Mouse (Mus musculus) kidney, postnatal 25 days (tissue): Measurements from ENCODE around the gene Ptbp1.

Source experiments
- DNase-seq, 2 experiments: peaks; one replicate each; pipeline ENCODE4 v3.0.0; 2021; ENCODE audit warnings: mixed read lengths in 2 of 2

Gene Ptbp1

DNA sequence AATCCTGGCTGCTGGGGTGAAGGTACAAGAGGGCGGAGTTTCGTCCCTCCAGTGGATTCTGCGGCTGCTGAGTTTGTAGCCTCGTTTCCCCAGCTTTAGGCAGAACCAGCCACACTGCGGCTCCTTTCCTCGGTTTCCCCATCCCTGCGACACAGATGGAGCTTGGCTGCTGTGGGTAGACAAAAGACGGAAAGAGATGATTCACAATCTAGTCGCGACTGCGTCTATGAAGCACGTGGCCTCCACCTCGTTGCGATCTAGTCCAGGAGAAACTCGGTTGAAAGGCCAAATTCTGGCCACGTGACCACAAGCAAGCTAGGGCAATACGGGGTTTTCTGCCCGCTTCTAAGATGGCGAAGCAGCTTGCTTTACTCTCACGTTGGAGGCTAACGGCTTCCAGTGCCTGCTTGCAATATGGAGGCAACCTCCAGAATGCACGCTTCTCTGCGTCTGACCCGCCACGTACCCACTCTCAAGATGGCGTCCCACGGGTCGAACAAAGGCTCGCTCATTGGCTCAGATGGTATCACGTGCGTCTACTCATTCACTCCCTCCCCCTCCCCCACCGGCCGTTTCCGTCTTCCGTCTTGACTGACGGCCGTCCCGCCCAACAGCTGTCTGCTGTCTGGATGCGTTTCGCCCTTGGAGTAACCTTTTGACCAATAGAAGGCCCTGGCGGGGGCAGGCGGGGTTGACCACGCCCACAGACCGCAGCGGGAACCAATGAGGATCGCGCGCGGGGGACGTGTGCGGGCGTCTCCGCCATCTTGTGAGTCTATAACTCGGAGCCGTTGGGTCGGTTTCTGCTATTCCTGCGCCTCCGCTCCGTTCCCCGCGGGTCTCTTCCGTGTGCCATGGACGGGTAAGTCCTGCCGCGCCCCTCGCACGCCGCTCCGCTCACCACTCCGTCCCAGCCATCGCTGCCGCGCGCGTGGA is at the start of gene Ptbp1:
Ptbp1 (plus strand) TSS at position 568 of the 936 bp plus-strand sequence.
- DNase-seq, result peak; percentile 100

DNA sequence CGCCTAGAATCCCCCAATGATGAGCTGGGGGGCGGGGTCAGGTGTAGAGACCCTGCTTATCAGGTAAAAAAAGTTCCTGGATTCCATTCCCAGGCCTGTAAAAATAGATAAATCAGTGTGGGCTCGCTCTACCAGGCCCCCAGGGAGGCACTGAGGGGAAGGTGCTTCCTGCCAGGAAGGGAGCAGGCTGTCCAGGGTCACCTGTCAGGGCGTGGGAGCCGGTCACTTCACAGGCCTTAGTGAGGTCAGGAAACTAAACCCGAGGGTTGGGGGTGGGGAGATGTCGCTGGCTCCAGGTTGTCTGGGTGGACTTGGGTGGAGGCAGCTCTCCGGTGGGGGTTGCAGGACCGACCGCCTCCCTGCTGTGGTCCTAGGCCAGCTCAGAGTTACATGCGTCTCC is 48.6 kb upstream of the Ptbp1 start:
- DNase-seq, result peak; percentile 75 to 91

DNA sequence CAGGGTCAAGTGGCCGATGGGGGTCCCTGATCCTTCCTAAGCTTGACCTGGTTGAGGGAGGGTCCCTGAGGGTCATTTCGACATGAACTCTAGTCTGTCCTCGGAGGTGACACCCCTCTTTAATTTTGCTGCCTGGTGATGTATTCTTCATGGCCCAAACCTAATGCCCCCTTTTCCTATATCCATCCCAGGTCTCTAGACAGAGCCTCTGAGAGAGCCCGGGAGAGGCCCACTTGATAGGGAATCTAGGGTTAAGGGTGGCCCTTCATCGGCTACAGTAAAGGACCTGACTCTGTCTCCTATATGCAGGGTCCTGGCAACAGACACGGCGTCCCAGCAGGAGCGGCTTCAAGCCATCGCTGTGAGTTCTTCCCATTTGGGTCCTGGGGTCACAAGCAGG is 47.9 kb upstream of the Ptbp1 start:
- DNase-seq, result no peak

- peak; percentile 63 to 75 for DNase-seq
Observed at GRCm38 (mm10) chr10:79806972-79807371, 47.3 kb upstream of the Ptbp1 start.

DNA sequence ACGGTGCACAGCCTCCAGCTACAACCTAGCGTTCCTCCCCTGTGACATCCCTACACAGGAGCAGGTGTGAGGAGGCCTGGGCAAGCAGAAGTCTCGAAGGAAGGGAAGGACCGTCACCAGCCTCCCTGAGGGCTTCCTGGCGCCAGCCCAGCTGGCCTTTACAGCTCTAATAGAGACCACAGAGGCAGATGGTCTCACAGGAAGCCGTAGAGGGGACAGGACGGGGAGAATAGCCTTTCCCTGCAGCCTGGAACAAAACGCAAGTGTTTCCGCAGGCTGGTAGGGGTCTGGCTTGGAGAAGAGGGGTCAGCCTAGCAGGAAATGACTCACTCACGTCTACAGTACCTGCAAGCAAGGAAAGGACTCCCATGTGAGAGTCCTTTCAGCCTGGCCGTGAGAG is 46.4 kb upstream of the Ptbp1 start:
- peak; percentile 72 to 84 for DNase-seq

GRCm38 (mm10) chr10:79808728-79809127 is 45.5 kb upstream of the Ptbp1 start:
- DNase-seq, result peak in 1 of 2 experiments; percentile 69

DNA sequence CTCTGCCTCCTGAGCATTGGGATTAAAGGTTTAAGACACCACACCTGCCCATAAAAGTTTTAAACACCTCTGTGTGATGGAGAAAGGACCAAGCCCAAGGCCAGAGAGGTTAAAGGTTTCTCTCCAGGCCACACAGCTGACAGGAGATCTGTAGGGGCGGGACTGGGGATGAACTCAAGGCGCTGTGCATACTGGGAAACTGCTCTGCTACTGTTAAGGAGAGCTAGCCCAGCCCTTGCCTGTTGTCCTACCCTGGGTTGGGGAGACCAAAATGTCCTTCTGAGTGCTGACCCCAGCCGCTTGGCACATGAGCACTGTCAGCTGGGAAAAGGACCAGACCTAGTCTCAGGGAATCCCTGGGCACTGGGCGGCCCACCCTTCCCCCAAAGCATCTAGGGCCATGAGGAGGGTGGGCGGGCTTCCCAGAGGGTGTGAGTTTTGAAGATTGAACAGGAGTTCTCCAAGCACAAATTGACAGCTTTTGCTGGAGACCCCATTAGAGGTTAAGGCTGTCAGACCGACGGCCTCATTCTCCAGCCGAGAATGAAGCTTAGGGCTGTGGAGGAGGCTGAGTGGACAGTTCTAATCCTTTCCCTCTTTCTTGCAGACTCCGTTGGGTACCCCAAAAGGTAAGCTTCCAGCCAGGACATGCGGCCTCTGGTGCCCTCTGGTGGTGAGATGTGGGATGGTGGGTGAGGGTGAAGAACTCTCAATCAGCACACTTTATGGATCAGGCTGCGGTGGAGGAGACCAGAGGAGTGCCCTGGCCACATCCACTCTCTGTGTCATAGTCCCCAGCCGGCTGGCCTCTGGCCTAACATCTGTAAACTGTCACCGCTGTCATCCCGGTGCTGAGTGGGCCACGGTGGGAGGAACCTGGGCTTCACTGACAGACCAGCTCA is 42.2 kb upstream of the Ptbp1 start:
- peak; percentile 85 to 91 for DNase-seq

GRCm38 (mm10) chr10:79814271-79814842 is 39.9 kb upstream of the Ptbp1 start:
- peak; percentile 57 to 89 for DNase-seq

DNA sequence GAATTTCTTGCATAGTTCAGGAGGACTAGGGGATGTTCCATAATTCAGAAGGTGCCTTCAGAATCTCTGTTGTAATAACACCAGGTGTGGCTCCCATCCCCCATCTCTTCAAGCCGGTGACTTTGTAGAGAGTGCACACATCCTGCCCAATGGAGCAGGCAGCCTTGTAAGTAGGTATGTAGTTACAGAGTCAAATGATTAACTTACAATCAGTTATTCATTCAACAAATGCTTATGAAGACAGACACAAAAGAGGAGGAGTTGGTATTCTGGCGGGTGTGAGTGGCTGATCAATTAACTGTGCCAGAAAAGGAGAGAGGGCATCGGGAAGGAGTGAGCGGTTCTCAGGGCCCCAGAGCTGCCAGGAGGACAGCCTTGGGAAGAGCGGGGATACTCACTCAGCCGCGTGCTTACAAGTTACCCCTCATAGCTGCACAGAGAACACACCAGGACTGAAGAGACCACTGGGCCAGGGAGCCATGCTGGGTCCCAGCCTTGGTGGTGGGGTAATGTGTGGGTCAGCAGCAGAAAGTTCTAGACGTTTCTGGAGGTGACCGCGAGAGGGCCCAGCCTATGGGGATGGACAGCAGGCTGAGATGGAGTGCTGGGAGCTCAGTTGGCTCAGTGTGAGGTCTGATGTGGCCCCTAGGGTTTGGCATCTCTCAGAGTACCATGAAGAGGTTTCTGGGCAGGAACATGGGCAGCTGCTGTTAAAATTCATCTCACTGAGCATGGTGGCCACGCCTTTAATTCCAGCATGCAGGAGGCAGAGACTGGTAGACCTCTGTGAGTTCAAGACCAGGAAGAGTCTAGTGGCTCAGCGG is 38.3 kb upstream of the Ptbp1 start:
- peak; percentile 86 to 92 for DNase-seq

GRCm38 (mm10) chr10:79817111-79817510 is 37.1 kb upstream of the Ptbp1 start:
- no peak for DNase-seq

- DNase-seq, result peak in 1 of 2 experiments; percentile 33
Observed at GRCm38 (mm10) chr10:79818225-79818624, 36.0 kb upstream of the Ptbp1 start.

DNA sequence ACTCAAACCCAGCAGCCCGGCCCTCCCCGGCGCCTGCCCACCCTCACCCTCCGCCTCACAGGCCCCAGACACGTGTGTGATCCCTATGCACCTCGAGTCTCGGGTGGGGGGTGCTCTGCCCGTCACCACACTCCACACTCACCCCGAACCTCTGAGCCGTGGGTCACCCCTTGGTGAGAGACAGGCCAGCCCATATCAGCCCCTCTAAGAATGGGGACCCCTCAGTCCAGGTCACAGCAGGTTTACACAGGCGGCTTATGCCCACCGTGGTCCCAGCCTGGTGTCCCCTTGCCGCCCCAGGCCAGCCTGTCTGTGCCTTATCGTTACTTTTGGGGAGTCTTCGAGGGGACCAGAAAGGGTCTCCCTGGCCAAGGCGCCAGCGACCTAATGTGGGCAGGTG is 34.6 kb upstream of the Ptbp1 start:
- peak in 1 of 2 experiments; percentile 51 for DNase-seq

DNA sequence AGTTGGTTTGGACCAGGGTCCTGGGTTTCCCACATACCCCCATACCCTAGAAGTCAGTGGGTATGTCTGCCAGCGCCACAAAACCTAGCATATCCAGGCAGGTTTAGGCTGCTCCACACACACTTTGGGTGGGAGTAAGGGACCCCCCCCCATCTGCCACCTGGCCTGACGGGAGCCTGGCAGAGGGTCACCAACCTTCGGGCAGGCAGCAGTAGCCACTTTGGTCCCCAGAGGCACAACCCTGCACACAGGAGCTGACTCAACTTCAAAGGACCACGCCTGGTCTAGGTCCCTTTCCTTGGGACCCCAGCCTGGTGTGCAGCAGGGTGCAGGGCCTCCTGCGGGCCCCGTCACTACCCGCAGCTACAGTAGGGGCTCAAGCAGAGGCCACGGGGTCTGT is 34.0 kb upstream of the Ptbp1 start:
- no peak for DNase-seq

GRCm38 (mm10) chr10:79820782-79821181 is 33.4 kb upstream of the Ptbp1 start, which contains the start of gene Misp:
Gene Misp (plus strand): TSS chr10:79820989.
- peak; percentile 65 to 87 for DNase-seq

- no peak for DNase-seq
Observed at GRCm38 (mm10) chr10:79821731-79822130, 32.5 kb upstream of the Ptbp1 start.

DNA sequence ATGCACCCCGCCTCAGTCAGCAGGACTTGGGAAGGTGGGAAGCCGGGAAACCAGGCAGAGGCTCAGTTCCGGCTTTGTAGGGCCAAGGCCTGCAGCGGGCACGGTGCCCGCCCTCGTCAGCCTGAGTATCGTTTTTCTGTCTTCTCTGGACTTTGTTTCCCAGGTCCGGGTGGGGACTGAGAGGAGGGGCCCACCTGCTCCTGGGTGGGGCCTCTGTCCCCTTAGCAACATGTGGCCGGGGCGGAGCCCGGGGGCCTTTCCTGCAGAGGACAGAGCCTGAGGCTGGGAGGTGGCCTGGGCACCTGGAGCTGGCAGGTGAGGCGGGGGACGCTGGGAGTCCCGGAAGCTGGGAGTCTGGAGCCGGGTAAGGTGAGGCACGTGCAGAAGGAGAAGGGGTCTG is 31.9 kb upstream of the Ptbp1 start:
- DNase-seq, result peak; percentile 78 to 93

DNA sequence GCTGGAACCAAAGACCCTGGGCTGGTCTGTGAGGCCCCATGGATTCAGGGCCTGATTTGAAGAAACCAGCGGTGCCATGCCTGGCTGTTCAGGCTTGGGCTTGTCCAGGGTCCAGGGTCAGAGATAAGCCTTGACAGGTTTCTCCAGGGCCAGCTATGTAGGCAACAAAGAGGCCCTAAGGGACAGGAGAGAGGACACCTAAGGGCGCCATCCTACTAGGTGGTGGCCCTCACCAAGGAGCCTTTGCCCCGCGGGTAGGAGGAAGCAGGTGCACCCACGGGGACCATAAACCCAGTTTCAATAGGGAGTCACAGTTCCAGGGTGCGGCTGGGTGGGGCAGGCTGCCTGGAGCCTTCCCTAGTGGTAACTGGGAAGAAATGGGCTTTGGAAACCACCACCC is 31.2 kb upstream of the Ptbp1 start:
- DNase-seq, result peak in 1 of 2 experiments; percentile 42

- peak; percentile 36 to 55 for DNase-seq
Observed at GRCm38 (mm10) chr10:79824413-79824812, 29.8 kb upstream of the Ptbp1 start.

DNA sequence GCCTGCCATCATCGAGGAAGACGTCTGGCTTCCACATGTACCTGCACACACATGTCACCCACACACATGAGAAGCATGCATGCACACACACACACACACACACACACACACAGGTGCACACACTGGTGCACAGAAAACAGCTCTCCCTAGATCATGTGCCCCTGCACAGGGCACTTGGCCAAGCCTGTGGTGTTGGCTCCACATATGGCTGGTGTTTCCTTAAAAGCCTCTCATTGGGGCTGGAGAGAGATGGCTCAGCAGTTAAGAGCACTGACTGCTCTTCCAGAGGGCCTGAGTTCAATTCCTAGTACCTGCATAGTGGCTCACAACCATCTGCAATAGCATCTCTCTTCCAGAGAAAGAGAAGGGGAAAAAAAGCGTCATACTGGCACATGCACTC is 22.6 kb upstream of the Ptbp1 start:
- DNase-seq, result no peak

DNA sequence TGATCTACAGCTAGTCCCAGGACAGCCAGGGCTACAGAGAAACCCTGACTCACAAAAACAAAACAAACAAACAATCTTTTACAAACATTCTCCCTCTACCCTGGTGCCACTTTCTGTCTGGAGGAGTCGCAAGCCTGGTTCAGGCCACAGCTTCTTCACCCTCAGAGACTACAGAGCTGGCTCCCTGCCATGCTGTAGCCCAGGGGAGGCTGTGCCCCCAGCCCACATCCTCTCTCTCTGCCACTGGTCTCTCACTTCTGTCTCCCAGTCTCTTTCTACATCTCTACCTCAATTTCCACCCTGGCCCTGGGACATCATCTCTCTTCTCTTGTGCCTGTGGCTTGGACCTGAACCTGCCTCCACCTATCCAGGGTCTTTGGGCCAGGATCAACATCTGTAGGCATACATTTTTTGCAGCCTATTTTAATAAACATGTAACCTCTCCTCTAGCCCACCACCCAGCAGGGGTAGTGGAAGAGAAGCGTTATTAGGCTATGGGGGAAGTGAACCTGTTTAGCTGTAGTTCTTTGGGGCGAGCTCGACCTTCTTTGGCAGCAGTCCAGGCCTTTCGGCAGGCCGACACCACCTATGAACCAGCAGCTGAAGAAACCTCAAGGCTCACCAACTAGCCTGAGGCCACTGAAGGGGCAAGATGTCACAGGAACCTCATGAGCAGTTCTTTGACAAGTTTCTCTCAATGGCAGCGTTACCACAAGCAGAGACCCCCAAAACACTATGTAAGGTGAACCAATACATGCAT is 22.0 kb upstream of the Ptbp1 start:
- DNase-seq, result peak in 1 of 2 experiments; percentile 32

GRCm38 (mm10) chr10:79832786-79833181 is 21.4 kb upstream of the Ptbp1 start:
- peak in 1 of 2 experiments; percentile 33 for DNase-seq
